Comparison of ENCODE assay signal across 23 mouse cellular contexts in genomic region chr2:16578153-16578552, GRCm38 (mm10).
DNase-seq lines count a peak whose midpoint lies in the region; ATAC-seq and TF ChIP-seq lines count a peak whose summit lies in the region.
"Had no signal": no experiment of that assay in that cellular context is flagged by ENCODE, and none has a peak within 500 bp of the region (broad histone marks: within the 10 kb centered on the region; RNA-seq: fewer than 3 reads in every experiment).

No protein-coding gene starts in this region.

- peak; percentile 23 for DNase-seq in embryo, embryonic 10.5 days (ENCODE audit: low spot score)
- DNase-seq in embryo, embryonic 10 days (ENCODE audit: low spot score) = no peak
- peak; percentile 42 for DNase-seq in limb, embryonic 10.5 days (ENCODE audit: low spot score)
- peak; percentile 18 for DNase-seq in limb, embryonic 14.5 days (ENCODE audit: low spot score)
- no peak for DNase-seq in left cerebral cortex, adult 8-10 months (ENCODE audit: low spot score in 2 of 2)
- no peak for DNase-seq in kidney, adult 18-20 months
- no peak for DNase-seq in kidney, postnatal 4 days
- DNase-seq: adrenal gland, postnatal 14 days; B cell, adult 2 months; cerebellum, adult 11-12 months; cerebellum, adult 9-11 months; gastrocnemius, postnatal 36 days; heart, adult 18-20 months; heart, postnatal 10 days; heart, postnatal 4 days had no signal

- no peak for TF ChIP-seq POLR2A in limb, embryonic 14.5 days (IDR thresholded peaks at IDR 0.05; ENCODE audit: borderline replicate concordance, extremely low read depth, insufficient read depth, insufficient read length)

- no peak for ATAC-seq in embryonic facial prominence, embryonic 12.5 days (ENCODE audit: insufficient number of reproducible peaks, insufficient read depth, low FRiP score, low TSS enrichment)
- ATAC-seq in limb, embryonic 14.5 days (ENCODE audit: low FRiP score, low read depth) = peak; percentile 72
- ATAC-seq: CD4-positive, CD25-positive, alpha-beta regulatory T cell, adult 4 months; forebrain, embryonic 13.5 days; intestine, embryonic 16.5 days had no signal

- no peak overlapping the region for H3K9ac ChIP-seq in embryonic facial prominence, embryonic 12.5 days
- H3K9ac ChIP-seq in limb, embryonic 14.5 days (ENCODE audit: low read depth, low read length, severe bottlenecking) = no peak overlapping the region
- H3K9ac ChIP-seq: embryonic facial prominence, embryonic 13.5 days; forebrain, embryonic 13.5 days; hindbrain, embryonic 13.5 days had no signal

- H3K27ac ChIP-seq in embryonic facial prominence, embryonic 12.5 days = 0 out of 2 replicates have a peak overlapping the region, but pooled peaks have one; percentile 6
- peak overlapping the region; percentile 46; the same call in 1 of the 2 replicates for H3K27ac ChIP-seq in limb, embryonic 10.5 days
- H3K27ac ChIP-seq in limb, embryonic 14.5 days (replicated peaks; ENCODE audit: low read depth, low read length) = no peak overlapping the region
- H3K27ac ChIP-seq: embryonic facial prominence, embryonic 13.5 days; forebrain, embryonic 13.5 days; heart, embryonic 10.5 days; hindbrain, embryonic 13.5 days had no signal

- WGBS in embryonic facial prominence, embryonic 12.5 days = 28% methylated on average over 1 of the region's 1 CpGs
- WGBS in limb, embryonic 10.5 days = 13% methylated on average over 1 of the region's 1 CpGs
- 13% methylated on average over 1 of the region's 1 CpGs for WGBS in limb, embryonic 14.5 days

- no peaks in the 10 kb centered on the region for H3K27me3 ChIP-seq in embryonic facial prominence, embryonic 12.5 days
- no peaks in the 10 kb centered on the region for H3K27me3 ChIP-seq in limb, embryonic 10.5 days (ENCODE audit: low read depth, poor library complexity, severe bottlenecking)
- H3K27me3 ChIP-seq in limb, embryonic 14.5 days (ENCODE audit: control insufficient read depth, insufficient read depth, low read length) = no peaks in the 10 kb centered on the region
- H3K27me3 ChIP-seq: embryonic facial prominence, embryonic 13.5 days; forebrain, embryonic 13.5 days; hindbrain, embryonic 13.5 days had no signal

- no peaks in the 10 kb centered on the region for H3K4me1 ChIP-seq in embryonic facial prominence, embryonic 12.5 days
- peaks cover 17% of the 10 kb centered on the region for H3K4me1 ChIP-seq in limb, embryonic 10.5 days
- no peaks in the 10 kb centered on the region for H3K4me1 ChIP-seq in limb, embryonic 14.5 days (ENCODE audit: control insufficient read depth, insufficient read depth, low read length)
- H3K4me1 ChIP-seq: forebrain, embryonic 13.5 days; heart, embryonic 10.5 days; hindbrain, embryonic 13.5 days had no signal

- H3K9me3 ChIP-seq in embryonic facial prominence, embryonic 12.5 days = no peaks in the 10 kb centered on the region
- no peaks in the 10 kb centered on the region for H3K9me3 ChIP-seq in limb, embryonic 10.5 days (replicated peaks)
- H3K9me3 ChIP-seq in limb, embryonic 14.5 days (ENCODE audit: control insufficient read depth, low read length) = no peaks in the 10 kb centered on the region
- H3K9me3 ChIP-seq: embryonic facial prominence, embryonic 13.5 days; forebrain, embryonic 13.5 days; G1E; heart, embryonic 10.5 days; hindbrain, embryonic 13.5 days had no signal

- no peak overlapping the region for H3K4me2 ChIP-seq in embryonic facial prominence, embryonic 12.5 days (replicated peaks)
- no peak overlapping the region for H3K4me2 ChIP-seq in limb, embryonic 14.5 days (replicated peaks; ENCODE audit: low read depth, low read length, severe bottlenecking)
- H3K4me2 ChIP-seq: embryonic facial prominence, embryonic 13.5 days; forebrain, embryonic 13.5 days; hindbrain, embryonic 13.5 days had no signal

- H3K36me3 ChIP-seq in embryonic facial prominence, embryonic 12.5 days = no peaks in the 10 kb centered on the region
- no peaks in the 10 kb centered on the region for H3K36me3 ChIP-seq in limb, embryonic 10.5 days
- no peaks in the 10 kb centered on the region for H3K36me3 ChIP-seq in limb, embryonic 14.5 days (ENCODE audit: control insufficient read depth, insufficient read depth, low read length)
- H3K36me3 ChIP-seq: embryonic facial prominence, embryonic 13.5 days; G1E; heart, embryonic 10.5 days; hindbrain, embryonic 13.5 days had no signal

- no peak overlapping the region for H3K4me3 ChIP-seq in embryonic facial prominence, embryonic 12.5 days
- H3K4me3 ChIP-seq in limb, embryonic 10.5 days = no peak overlapping the region
- no peak overlapping the region for H3K4me3 ChIP-seq in limb, embryonic 14.5 days (replicated peaks; ENCODE audit: low read length)
- H3K4me3 ChIP-seq: embryonic facial prominence, embryonic 13.5 days; forebrain, embryonic 13.5 days; heart, embryonic 10.5 days; hindbrain, embryonic 13.5 days had no signal

Comparison
In these comparisons a context has a peak if more than half of its experiments do, and no peak if none do; other contexts are left out.
1. DNase-seq: peak in embryo, embryonic 10.5 days (single experiment), limb, embryonic 10.5 days (single experiment) and limb, embryonic 14.5 days (single experiment); none in embryo, embryonic 10 days (single experiment), left cerebral cortex, adult 8-10 months (0 of 2), kidney, adult 18-20 months (single experiment) and kidney, postnatal 4 days (0 of 2).